10 mouse cellular contexts compared by ENCODE assay signal in genomic region chr11:103884749-103885383, GRCm38 (mm10).
A peak's percentile ranks its signal among the peaks of the same experiment; 100 is the strongest.
DNase-seq lines count a peak whose midpoint lies in the region; ATAC-seq lines count a peak whose summit lies in the region.
"Had no signal": no experiment of that assay in that cellular context is flagged by ENCODE, and none has a peak within 500 bp of the region (broad histone marks: within the 10 kb centered on the region; RNA-seq: fewer than 3 reads in every experiment).

No protein-coding gene starts in this region.

- peak overlapping the region; percentile 20; the same call in 1 of the 2 replicates for H3K4me2 ChIP-seq in forebrain, embryonic 15.5 days (replicated peaks)

- WGBS in forebrain, embryonic 15.5 days: 5% methylated on average over 13 of the region's 13 CpGs
- WGBS in midbrain, embryonic 10.5 days: 9% methylated on average over 13 of the region's 13 CpGs

- no peaks in the 10 kb centered on the region for H3K27me3 ChIP-seq in forebrain, embryonic 15.5 days
- peaks cover 7% of the 10 kb centered on the region; the same call in 1 of the 2 replicates for H3K27me3 ChIP-seq in midbrain, embryonic 10.5 days (ENCODE audit: low read depth, poor library complexity, severe bottlenecking)

- no peaks in the 10 kb centered on the region for H3K9me3 ChIP-seq in forebrain, embryonic 15.5 days
- H3K9me3 ChIP-seq in midbrain, embryonic 10.5 days (replicated peaks): no peaks in the 10 kb centered on the region

- no peak; the same call in 1 of the 2 replicates for ATAC-seq in forebrain, embryonic 15.5 days (replicated peaks)
- ATAC-seq: activated CD4-positive, CD25-positive, alpha-beta regulatory T cell, adult 4 months had no signal

- DNase-seq in heart, adult 11 months: peak; percentile 66
- no peak for DNase-seq in heart, adult 8-10 months (ENCODE audit: low spot score)
- peak; percentile 85 for DNase-seq in brain, adult 2 months (ENCODE audit: low read depth, low spot score)
- DNase-seq in midbrain, embryonic 10.5 days (ENCODE audit: low spot score): peak; percentile 37
- DNase-seq in urinary bladder, postnatal 25 days (ENCODE audit: low spot score): no peak
- DNase-seq in layer of hippocampus, adult 9-10 months (ENCODE audit: low spot score): no peak
- no peak for DNase-seq in ovary, postnatal 36 days (ENCODE audit: low spot score)
- DNase-seq: gastrocnemius, postnatal 10 days had no signal

- H3K27ac ChIP-seq in forebrain, embryonic 15.5 days (replicated peaks): peak overlapping the region; percentile 49; the same call in 1 of the 2 replicates
- peak overlapping the region; percentile 79 for H3K27ac ChIP-seq in midbrain, embryonic 10.5 days (replicated peaks)

- no peak overlapping the region for H3K9ac ChIP-seq in forebrain, embryonic 15.5 days (replicated peaks)

- no peaks in the 10 kb centered on the region for H3K36me3 ChIP-seq in forebrain, embryonic 15.5 days
- H3K36me3 ChIP-seq in midbrain, embryonic 10.5 days: peaks cover 49% of the 10 kb centered on the region

- no peak overlapping the region for H3K4me3 ChIP-seq in forebrain, embryonic 15.5 days
- H3K4me3 ChIP-seq in midbrain, embryonic 10.5 days: peak overlapping the region; percentile 37

- H3K4me1 ChIP-seq in forebrain, embryonic 15.5 days: peaks cover 22% of the 10 kb centered on the region
- H3K4me1 ChIP-seq in midbrain, embryonic 10.5 days: peaks cover 26% of the 10 kb centered on the region

Comparison
In these comparisons a context has a peak if more than half of its experiments do, and no peak if none do; other contexts are left out.
1. DNase-seq: peak in heart, adult 11 months (single experiment), brain, adult 2 months (single experiment) and midbrain, embryonic 10.5 days (single experiment); none in heart, adult 8-10 months (single experiment), urinary bladder, postnatal 25 days (single experiment), layer of hippocampus, adult 9-10 months (single experiment) and ovary, postnatal 36 days (single experiment).